19 mouse cellular contexts compared by ENCODE assay signal in genomic region chr3:34172899-34173298, GRCm38 (mm10).
A peak's percentile ranks its signal among the peaks of the same experiment; 100 is the strongest.
DNase-seq lines count a peak whose midpoint lies in the region; ATAC-seq lines count a peak whose summit lies in the region.
"Had no signal": no experiment of that assay in that cellular context is flagged by ENCODE, and none has a peak within 500 bp of the region (broad histone marks: within the 10 kb centered on the region; RNA-seq: fewer than 3 reads in every experiment).

No protein-coding gene starts in this region.

- no peak for DNase-seq in forebrain, embryonic 11.5 days (ENCODE audit: low spot score)
- DNase-seq in midbrain, embryonic 10.5 days (ENCODE audit: low spot score), result peak; percentile 16
- DNase-seq in midbrain, embryonic 14.5 days, result no peak
- peak; percentile 20 for DNase-seq in Muller cell, postnatal 12 days (ENCODE audit: inconsistent ontology term)
- no peak for DNase-seq in testis, postnatal 14 days (ENCODE audit: low spot score)
- no peak for DNase-seq in testis, postnatal 10 days (ENCODE audit: low spot score)
- DNase-seq: adrenal gland, postnatal 10 days; cerebellum, adult 11-12 months; cerebellum, adult 9-10 months; cerebellum, postnatal 25 days; gastrocnemius, postnatal 36 days; heart, adult 11 months; heart, postnatal 36 days had no signal

- H3K9ac ChIP-seq in forebrain, embryonic 15.5 days (replicated peaks), result no peak overlapping the region
- H3K9ac ChIP-seq in forebrain, embryonic 11.5 days (ENCODE audit: low read length), result no peak overlapping the region
- H3K9ac ChIP-seq in midbrain, embryonic 14.5 days (replicated peaks; ENCODE audit: low read length), result no peak overlapping the region
- no peak overlapping the region for H3K9ac ChIP-seq in midbrain, embryonic 13.5 days (replicated peaks)
- H3K9ac ChIP-seq: embryonic facial prominence, embryonic 13.5 days; heart, embryonic 13.5 days; hindbrain, embryonic 15.5 days had no signal

- no peak for ATAC-seq in forebrain, embryonic 15.5 days (replicated peaks)
- no peak for ATAC-seq in forebrain, embryonic 11.5 days (replicated peaks; ENCODE audit: low FRiP score)
- no peak for ATAC-seq in midbrain, embryonic 14.5 days (ENCODE audit: low FRiP score, low TSS enrichment)
- peak; percentile 53 for ATAC-seq in midbrain, embryonic 13.5 days
- ATAC-seq: intestine, embryonic 16.5 days had no signal

- H3K36me3 ChIP-seq in forebrain, embryonic 15.5 days, result no peaks in the 10 kb centered on the region
- no peaks in the 10 kb centered on the region for H3K36me3 ChIP-seq in forebrain, embryonic 11.5 days (ENCODE audit: control insufficient read depth, insufficient read depth, low read length)
- H3K36me3 ChIP-seq in midbrain, embryonic 10.5 days, result no peaks in the 10 kb centered on the region
- no peaks in the 10 kb centered on the region for H3K36me3 ChIP-seq in midbrain, embryonic 14.5 days (ENCODE audit: control insufficient read depth, insufficient read depth, low read length)
- H3K36me3 ChIP-seq in midbrain, embryonic 13.5 days, result no peaks in the 10 kb centered on the region
- H3K36me3 ChIP-seq: embryonic facial prominence, embryonic 13.5 days; heart, embryonic 13.5 days; hindbrain, embryonic 15.5 days had no signal

- WGBS in forebrain, embryonic 15.5 days, result 43% methylated on average over 4 of the region's 4 CpGs
- WGBS in forebrain, embryonic 11.5 days, result 58% methylated on average over 4 of the region's 4 CpGs
- WGBS in midbrain, embryonic 10.5 days, result 50% methylated on average over 3 of the region's 4 CpGs
- 25% methylated on average over 4 of the region's 4 CpGs for WGBS in midbrain, embryonic 14.5 days
- 25% methylated on average over 4 of the region's 4 CpGs for WGBS in midbrain, embryonic 13.5 days

- no peak overlapping the region for H3K4me2 ChIP-seq in forebrain, embryonic 15.5 days (replicated peaks)
- H3K4me2 ChIP-seq in forebrain, embryonic 11.5 days (ENCODE audit: low read depth, low read length, severe bottlenecking), result no peak overlapping the region
- H3K4me2 ChIP-seq in midbrain, embryonic 14.5 days (ENCODE audit: low read length), result no peak overlapping the region
- H3K4me2 ChIP-seq in midbrain, embryonic 13.5 days (replicated peaks), result no peak overlapping the region
- H3K4me2 ChIP-seq: embryonic facial prominence, embryonic 13.5 days; heart, embryonic 13.5 days; hindbrain, embryonic 15.5 days had no signal

- peak overlapping the region; percentile 31; the same call in 1 of the 2 replicates for H3K27ac ChIP-seq in forebrain, embryonic 15.5 days (replicated peaks)
- H3K27ac ChIP-seq in forebrain, embryonic 11.5 days (ENCODE audit: low read depth, low read length), result no peak overlapping the region
- H3K27ac ChIP-seq in midbrain, embryonic 10.5 days (replicated peaks), result no peak overlapping the region
- no peak overlapping the region for H3K27ac ChIP-seq in midbrain, embryonic 14.5 days (replicated peaks; ENCODE audit: low read depth, low read length)
- 0 out of 2 replicates have a peak overlapping the region, but pooled peaks have one; percentile 35 for H3K27ac ChIP-seq in midbrain, embryonic 13.5 days
- H3K27ac ChIP-seq: embryonic facial prominence, embryonic 13.5 days; heart, embryonic 13.5 days; hindbrain, embryonic 15.5 days had no signal

- H3K4me1 ChIP-seq in forebrain, embryonic 15.5 days, result 0 out of 2 replicates have a peak, but pooled peaks cover 3% of the 10 kb centered on the region
- no peaks in the 10 kb centered on the region for H3K4me1 ChIP-seq in forebrain, embryonic 11.5 days (replicated peaks; ENCODE audit: control insufficient read depth, insufficient read depth, low read length)
- peaks cover 10% of the 10 kb centered on the region; the same call in 1 of the 2 replicates for H3K4me1 ChIP-seq in midbrain, embryonic 10.5 days
- no peaks in the 10 kb centered on the region for H3K4me1 ChIP-seq in midbrain, embryonic 14.5 days (ENCODE audit: control insufficient read depth, insufficient read depth, low read length)
- H3K4me1 ChIP-seq in midbrain, embryonic 13.5 days (replicated peaks), result peaks cover 8% of the 10 kb centered on the region
- H3K4me1 ChIP-seq: embryonic facial prominence, embryonic 13.5 days; heart, embryonic 13.5 days; hindbrain, embryonic 15.5 days had no signal

- H3K4me3 ChIP-seq in forebrain, embryonic 15.5 days, result no peak overlapping the region
- no peak overlapping the region for H3K4me3 ChIP-seq in forebrain, embryonic 11.5 days (ENCODE audit: low read depth, low read length)
- no peak overlapping the region for H3K4me3 ChIP-seq in midbrain, embryonic 10.5 days
- no peak overlapping the region for H3K4me3 ChIP-seq in midbrain, embryonic 14.5 days (replicated peaks; ENCODE audit: low read depth, low read length)
- no peak overlapping the region for H3K4me3 ChIP-seq in midbrain, embryonic 13.5 days (replicated peaks)
- H3K4me3 ChIP-seq: embryonic facial prominence, embryonic 13.5 days; heart, embryonic 13.5 days; hindbrain, embryonic 15.5 days had no signal

- no peaks in the 10 kb centered on the region for H3K9me3 ChIP-seq in forebrain, embryonic 15.5 days
- H3K9me3 ChIP-seq in forebrain, embryonic 11.5 days (ENCODE audit: control insufficient read depth, low read length), result no peaks in the 10 kb centered on the region
- no peaks in the 10 kb centered on the region for H3K9me3 ChIP-seq in midbrain, embryonic 10.5 days (replicated peaks)
- H3K9me3 ChIP-seq in midbrain, embryonic 14.5 days (ENCODE audit: control insufficient read depth, low read length), result no peaks in the 10 kb centered on the region
- no peaks in the 10 kb centered on the region for H3K9me3 ChIP-seq in midbrain, embryonic 13.5 days
- H3K9me3 ChIP-seq: embryonic facial prominence, embryonic 13.5 days; hindbrain, embryonic 15.5 days had no signal

- no peaks in the 10 kb centered on the region for H3K27me3 ChIP-seq in forebrain, embryonic 15.5 days
- H3K27me3 ChIP-seq in forebrain, embryonic 11.5 days (ENCODE audit: control insufficient read depth, insufficient read depth, low read length), result no peaks in the 10 kb centered on the region
- no peaks in the 10 kb centered on the region for H3K27me3 ChIP-seq in midbrain, embryonic 10.5 days (ENCODE audit: low read depth, poor library complexity, severe bottlenecking)
- H3K27me3 ChIP-seq in midbrain, embryonic 14.5 days (ENCODE audit: control insufficient read depth, insufficient read depth, low read length), result no peaks in the 10 kb centered on the region
- H3K27me3 ChIP-seq in midbrain, embryonic 13.5 days, result no peaks in the 10 kb centered on the region; the same call in 1 of the 2 replicates
- H3K27me3 ChIP-seq: embryonic facial prominence, embryonic 13.5 days; heart, embryonic 13.5 days; hindbrain, embryonic 15.5 days had no signal

Comparison
In these comparisons a context has a peak if more than half of its experiments do, and no peak if none do; other contexts are left out.
1. H3K27ac ChIP-seq: peak in forebrain, embryonic 15.5 days (single experiment) and midbrain, embryonic 13.5 days (single experiment); none in forebrain, embryonic 11.5 days (single experiment), midbrain, embryonic 10.5 days (single experiment) and midbrain, embryonic 14.5 days (single experiment).
2. DNase-seq: peak in midbrain, embryonic 10.5 days (single experiment) and Muller cell, postnatal 12 days (single experiment); none in forebrain, embryonic 11.5 days (single experiment), midbrain, embryonic 14.5 days (single experiment), testis, postnatal 14 days (single experiment) and testis, postnatal 10 days (single experiment).